Comparison of ENCODE assay signal across 15 mouse cellular contexts in genomic region chr5:140566271-140566670, GRCm38 (mm10). TPM values are rescaled to one million over a fixed set of nuclear protein-coding genes. Genes with fewer than 3 reads are reported as not detected.
DNase-seq lines count a peak whose midpoint lies in the region; ATAC-seq lines count a peak whose summit lies in the region.
"Had no signal": no experiment of that assay in that cellular context is flagged by ENCODE, and none has a peak within 500 bp of the region (broad histone marks: within the 10 kb centered on the region; RNA-seq: fewer than 3 reads in every experiment).

No protein-coding gene starts in this region.

- H3K4me3 ChIP-seq in forebrain, embryonic 11.5 days (ENCODE audit: low read depth, low read length), result no peak overlapping the region
- no peak overlapping the region for H3K4me3 ChIP-seq in forebrain, embryonic 14.5 days (ENCODE audit: low read depth, low read length)
- H3K4me3 ChIP-seq in hindbrain, embryonic 15.5 days, result no peak overlapping the region
- H3K4me3 ChIP-seq in hindbrain, embryonic 13.5 days, result no peak overlapping the region
- no peak overlapping the region for H3K4me3 ChIP-seq in liver, embryonic 12.5 days
- no peak overlapping the region for H3K4me3 ChIP-seq in liver, embryonic 11.5 days (ENCODE audit: low read depth, low read length)
- H3K4me3 ChIP-seq in embryonic facial prominence, embryonic 10.5 days, result no peak overlapping the region
- H3K4me3 ChIP-seq: heart, adult 2 months; lung, embryonic 15.5 days; neural tube, embryonic 13.5 days had no signal

- H3K9ac ChIP-seq in forebrain, embryonic 11.5 days (ENCODE audit: low read length), result peak overlapping the region; percentile 23; the same call in 1 of the 2 replicates
- H3K9ac ChIP-seq in forebrain, embryonic 14.5 days (ENCODE audit: low read length), result no peak overlapping the region
- no peak overlapping the region for H3K9ac ChIP-seq in hindbrain, embryonic 15.5 days
- no peak overlapping the region for H3K9ac ChIP-seq in hindbrain, embryonic 13.5 days
- H3K9ac ChIP-seq in liver, embryonic 12.5 days, result no peak overlapping the region
- H3K9ac ChIP-seq in liver, embryonic 11.5 days (ENCODE audit: low read depth, low read length), result no peak overlapping the region
- H3K9ac ChIP-seq: forebrain, postnatal 0 days; lung, embryonic 15.5 days; neural tube, embryonic 13.5 days had no signal

- 61% methylated on average over 4 of the region's 4 CpGs for WGBS in forebrain, embryonic 11.5 days
- 77% methylated on average over 4 of the region's 4 CpGs for WGBS in forebrain, embryonic 14.5 days
- 62% methylated on average over 4 of the region's 4 CpGs for WGBS in hindbrain, embryonic 15.5 days
- 74% methylated on average over 4 of the region's 4 CpGs for WGBS in hindbrain, embryonic 13.5 days
- WGBS in liver, embryonic 12.5 days (ENCODE audit: insufficient replicate concordance), result 68% methylated on average over 4 of the region's 4 CpGs
- 58% methylated on average over 4 of the region's 4 CpGs for WGBS in liver, embryonic 11.5 days
- 65% methylated on average over 4 of the region's 4 CpGs for WGBS in embryonic facial prominence, embryonic 10.5 days

- H3K9me3 ChIP-seq in forebrain, embryonic 11.5 days (ENCODE audit: control insufficient read depth, low read length), result no peaks in the 10 kb centered on the region
- no peaks in the 10 kb centered on the region for H3K9me3 ChIP-seq in forebrain, embryonic 14.5 days (replicated peaks; ENCODE audit: control insufficient read depth, low read length)
- H3K9me3 ChIP-seq in hindbrain, embryonic 15.5 days, result no peaks in the 10 kb centered on the region
- H3K9me3 ChIP-seq in hindbrain, embryonic 13.5 days, result no peaks in the 10 kb centered on the region
- H3K9me3 ChIP-seq in liver, embryonic 12.5 days (replicated peaks), result no peaks in the 10 kb centered on the region
- no peaks in the 10 kb centered on the region for H3K9me3 ChIP-seq in liver, embryonic 11.5 days (ENCODE audit: control insufficient read depth, low read length)
- no peaks in the 10 kb centered on the region for H3K9me3 ChIP-seq in embryonic facial prominence, embryonic 10.5 days
- H3K9me3 ChIP-seq: lung, embryonic 15.5 days; neural tube, embryonic 13.5 days had no signal

- no peak for DNase-seq in forebrain, embryonic 11.5 days (ENCODE audit: low spot score)
- no peak for DNase-seq in forebrain, embryonic 14.5 days (ENCODE audit: low spot score)
- DNase-seq in liver, embryonic 11.5 days (ENCODE audit: low spot score), result no peak
- DNase-seq in embryonic facial prominence, embryonic 10.5 days (ENCODE audit: low spot score), result no peak
- DNase-seq: forebrain, postnatal 0 days had no signal

- H3K27ac ChIP-seq in forebrain, embryonic 11.5 days (ENCODE audit: low read depth, low read length), result no peak overlapping the region
- no peak overlapping the region for H3K27ac ChIP-seq in forebrain, embryonic 14.5 days (ENCODE audit: low read depth, low read length)
- peak overlapping the region; percentile 10; the same call in 1 of the 2 replicates for H3K27ac ChIP-seq in hindbrain, embryonic 15.5 days (replicated peaks)
- no peak overlapping the region for H3K27ac ChIP-seq in hindbrain, embryonic 13.5 days
- peak overlapping the region; percentile 71; the same call in 1 of the 2 replicates for H3K27ac ChIP-seq in liver, embryonic 12.5 days
- H3K27ac ChIP-seq in liver, embryonic 11.5 days (ENCODE audit: low read depth, low read length), result no peak overlapping the region; the same call in 1 of the 2 replicates
- H3K27ac ChIP-seq in embryonic facial prominence, embryonic 10.5 days (replicated peaks), result peak overlapping the region; percentile 76; the same call in 1 of the 2 replicates
- H3K27ac ChIP-seq: heart, adult 2 months; macrophage; neural tube, embryonic 13.5 days had no signal

- H3K27me3 ChIP-seq in forebrain, embryonic 11.5 days (ENCODE audit: control insufficient read depth, insufficient read depth, low read length), result no peaks in the 10 kb centered on the region
- H3K27me3 ChIP-seq in forebrain, embryonic 14.5 days (replicated peaks; ENCODE audit: control insufficient read depth, insufficient read depth, low read length), result no peaks in the 10 kb centered on the region
- no peaks in the 10 kb centered on the region for H3K27me3 ChIP-seq in hindbrain, embryonic 15.5 days
- 0 out of 2 replicates have a peak, but pooled peaks cover 5% of the 10 kb centered on the region for H3K27me3 ChIP-seq in hindbrain, embryonic 13.5 days
- H3K27me3 ChIP-seq in liver, embryonic 12.5 days (replicated peaks), result peaks cover 7% of the 10 kb centered on the region
- H3K27me3 ChIP-seq in liver, embryonic 11.5 days (replicated peaks; ENCODE audit: control insufficient read depth, insufficient read depth, low read length), result no peaks in the 10 kb centered on the region
- no peaks in the 10 kb centered on the region for H3K27me3 ChIP-seq in embryonic facial prominence, embryonic 10.5 days (replicated peaks; ENCODE audit: low read depth, poor library complexity, severe bottlenecking)
- H3K27me3 ChIP-seq: lung, embryonic 15.5 days; neural tube, embryonic 13.5 days had no signal

- H3K4me2 ChIP-seq in forebrain, embryonic 11.5 days (ENCODE audit: low read depth, low read length, severe bottlenecking), result no peak overlapping the region
- H3K4me2 ChIP-seq in forebrain, embryonic 14.5 days (ENCODE audit: low read length), result no peak overlapping the region
- H3K4me2 ChIP-seq in hindbrain, embryonic 15.5 days, result no peak overlapping the region
- H3K4me2 ChIP-seq in hindbrain, embryonic 13.5 days, result no peak overlapping the region
- no peak overlapping the region for H3K4me2 ChIP-seq in liver, embryonic 12.5 days
- H3K4me2 ChIP-seq in liver, embryonic 11.5 days, result no peak overlapping the region
- H3K4me2 ChIP-seq: lung, embryonic 15.5 days; neural tube, embryonic 13.5 days had no signal

- peaks cover 10% of the 10 kb centered on the region for H3K4me1 ChIP-seq in forebrain, embryonic 11.5 days (replicated peaks; ENCODE audit: control insufficient read depth, insufficient read depth, low read length)
- peaks cover 2% of the 10 kb centered on the region; the same call in 1 of the 2 replicates for H3K4me1 ChIP-seq in forebrain, embryonic 14.5 days (ENCODE audit: control insufficient read depth, insufficient read depth, low read length)
- peaks cover 17% of the 10 kb centered on the region for H3K4me1 ChIP-seq in hindbrain, embryonic 15.5 days (replicated peaks)
- peaks cover 28% of the 10 kb centered on the region for H3K4me1 ChIP-seq in hindbrain, embryonic 13.5 days (replicated peaks)
- H3K4me1 ChIP-seq in liver, embryonic 12.5 days, result peaks cover 55% of the 10 kb centered on the region
- peaks cover 31% of the 10 kb centered on the region for H3K4me1 ChIP-seq in liver, embryonic 11.5 days (replicated peaks; ENCODE audit: control insufficient read depth, insufficient read depth, low read length)
- H3K4me1 ChIP-seq in embryonic facial prominence, embryonic 10.5 days, result peaks cover 52% of the 10 kb centered on the region

- no peak for ATAC-seq in forebrain, embryonic 11.5 days (replicated peaks; ENCODE audit: low FRiP score)
- no peak for ATAC-seq in forebrain, embryonic 14.5 days
- ATAC-seq in hindbrain, embryonic 15.5 days (ENCODE audit: low FRiP score, low read depth), result no peak
- ATAC-seq in hindbrain, embryonic 13.5 days (ENCODE audit: low FRiP score), result no peak
- no peak for ATAC-seq in liver, embryonic 12.5 days
- ATAC-seq in liver, embryonic 11.5 days (replicated peaks; ENCODE audit: low FRiP score), result no peak
- no peak for ATAC-seq in CD4-positive, CD25-positive, alpha-beta regulatory T cell, adult 4 months

- H3K36me3 ChIP-seq in forebrain, embryonic 11.5 days (ENCODE audit: control insufficient read depth, insufficient read depth, low read length), result no peaks in the 10 kb centered on the region
- H3K36me3 ChIP-seq in forebrain, embryonic 14.5 days (ENCODE audit: control insufficient read depth, insufficient read depth, low read length), result no peaks in the 10 kb centered on the region
- H3K36me3 ChIP-seq in hindbrain, embryonic 15.5 days, result no peaks in the 10 kb centered on the region
- no peaks in the 10 kb centered on the region for H3K36me3 ChIP-seq in hindbrain, embryonic 13.5 days
- no peaks in the 10 kb centered on the region for H3K36me3 ChIP-seq in liver, embryonic 12.5 days
- H3K36me3 ChIP-seq in liver, embryonic 11.5 days (ENCODE audit: control insufficient read depth, insufficient read depth, low read length), result no peaks in the 10 kb centered on the region
- no peaks in the 10 kb centered on the region for H3K36me3 ChIP-seq in embryonic facial prominence, embryonic 10.5 days (replicated peaks)
- H3K36me3 ChIP-seq: lung, embryonic 15.5 days; neural tube, embryonic 13.5 days had no signal

RNA-seq across cellular contexts. Expression of gene Grifin, which starts 1.4 kb away (rescaled TPM):
- polyA plus RNA-seq in forebrain, embryonic 11.5 days (2014; fragmentation: Nextera tagmentation; extraction: Ambion mirVana), result not detected in 2 replicates
- polyA plus RNA-seq in forebrain, embryonic 14.5 days (2014; fragmentation: Nextera tagmentation; extraction: Ambion mirVana), result 0.38 TPM in 1 of 2 replicates, not detected in the other
- not detected in 2 replicates for polyA plus RNA-seq in hindbrain, embryonic 15.5 days (2015; fragmentation: Nextera tagmentation; extraction: Ambion mirVana)
- not detected in 2 replicates for polyA plus RNA-seq in hindbrain, embryonic 13.5 days (2015; fragmentation: Nextera tagmentation; extraction: Ambion mirVana)
- 6.3 and 7.8 TPM in 2 replicates for polyA plus RNA-seq in liver, embryonic 12.5 days (2016; fragmentation: Nextera tagmentation; extraction: Ambion mirVana)
- 1.8 and 2.6 TPM in 2 replicates for polyA plus RNA-seq in liver, embryonic 11.5 days (2014; fragmentation: Nextera tagmentation; extraction: Ambion mirVana)
- not detected in 2 replicates for polyA plus RNA-seq in embryonic facial prominence, embryonic 10.5 days (2016; fragmentation: Nextera tagmentation; extraction: Ambion mirVana)
- polyA plus RNA-seq in CD4-positive, CD25-positive, alpha-beta regulatory T cell, adult 4 months (2017; shearing (Covaris generic)), result 1 to 10 TPM; 1.5 to 3.8 TPM
- polyA plus RNA-seq: heart, adult 2 months; intestine, embryonic 14.5 days; liver, adult 2 months; lung, embryonic 15.5 days; macrophage; neural tube, embryonic 13.5 days had no signal

RNA-seq across cellular contexts. Expression of gene Lfng, which starts 40.8 kb away (rescaled TPM):
- 41.8 and 45.4 TPM in 2 replicates for polyA plus RNA-seq in forebrain, embryonic 11.5 days (2014; fragmentation: Nextera tagmentation; extraction: Ambion mirVana)
- polyA plus RNA-seq in forebrain, embryonic 14.5 days (2014; fragmentation: Nextera tagmentation; extraction: Ambion mirVana), result 30.9 TPM in 2 replicates
- 28.4 and 28.8 TPM in 2 replicates for polyA plus RNA-seq in hindbrain, embryonic 15.5 days (2015; fragmentation: Nextera tagmentation; extraction: Ambion mirVana)
- 22.9 and 27.1 TPM in 2 replicates for polyA plus RNA-seq in hindbrain, embryonic 13.5 days (2015; fragmentation: Nextera tagmentation; extraction: Ambion mirVana)
- polyA plus RNA-seq in liver, embryonic 12.5 days (2016; fragmentation: Nextera tagmentation; extraction: Ambion mirVana), result 7.4 and 8.3 TPM in 2 replicates
- polyA plus RNA-seq in liver, embryonic 11.5 days (2014; fragmentation: Nextera tagmentation; extraction: Ambion mirVana), result 10.6 and 11.0 TPM in 2 replicates
- polyA plus RNA-seq in embryonic facial prominence, embryonic 10.5 days (2016; fragmentation: Nextera tagmentation; extraction: Ambion mirVana), result 11.7 and 14.9 TPM in 2 replicates
- polyA plus RNA-seq in CD4-positive, CD25-positive, alpha-beta regulatory T cell, adult 4 months (2017; shearing (Covaris generic)), result 10 to 100 TPM; 24.2 to 26.2 TPM

Comparison
In these comparisons a context has a peak if more than half of its experiments do, and no peak if none do; other contexts are left out.
1. H3K27ac ChIP-seq: peak in hindbrain, embryonic 15.5 days (single experiment), liver, embryonic 12.5 days (single experiment) and embryonic facial prominence, embryonic 10.5 days (single experiment); none in forebrain, embryonic 11.5 days (single experiment), forebrain, embryonic 14.5 days (single experiment), hindbrain, embryonic 13.5 days (single experiment) and liver, embryonic 11.5 days (single experiment).